Mouse (Mus musculus): ENCODE results near the gene Ppp3r1.
"Not testable (repeated sequence)": the region's sequence is repeated elsewhere in the genome, so short reads cannot be mapped to it uniquely, and the experiment has no call there.

Ppp3r1 gene

DNA sequence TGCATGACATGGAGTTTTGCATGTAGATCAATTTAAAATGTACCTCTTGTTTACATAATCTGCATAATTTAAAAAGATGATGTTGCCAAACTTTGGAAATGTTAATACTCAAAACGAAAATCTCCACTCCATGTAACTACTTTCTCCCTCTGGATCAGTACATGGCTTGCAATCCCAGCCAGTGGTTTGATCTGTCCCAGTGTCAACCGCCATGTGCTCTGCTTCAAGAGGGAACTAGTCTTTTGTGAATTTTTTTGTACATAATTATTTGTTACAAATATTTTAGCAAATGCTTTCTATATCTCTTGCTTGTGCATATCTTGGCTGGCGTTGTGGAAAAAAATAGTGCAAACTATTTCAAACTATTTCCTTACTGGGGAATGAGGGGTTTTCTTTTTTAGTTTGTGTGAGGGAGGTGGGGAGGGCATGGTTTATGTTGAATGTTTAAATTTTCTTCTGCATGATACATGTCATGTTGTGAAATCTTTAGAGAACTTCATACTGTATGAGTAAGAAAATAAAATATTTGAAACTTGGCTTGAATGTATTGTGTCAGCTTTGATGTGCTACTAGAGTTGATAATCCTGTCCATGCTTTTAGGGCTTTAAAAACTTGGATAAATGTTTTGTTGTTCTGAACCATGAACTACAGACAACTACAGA, 40.9 kb downstream of the Ppp3r1 start:
- DNase-seq (ENCODE audit: extremely low read depth, low read depth): no peak

- DNase-seq (ENCODE audit: extremely low read depth, low read depth): no peak
Observed at GRCm38 (mm10) chr11:17200936-17201335, 41.9 kb downstream of the Ppp3r1 start.

GRCm38 (mm10) chr11:17202481-17202880, 43.4 kb downstream of the Ppp3r1 start:
- DNase-seq (ENCODE audit: extremely low read depth, low read depth): no peak

GRCm38 (mm10) chr11:17211258-17212140, 52.4 kb downstream of the Ppp3r1 start, which contains the start of gene Pno1:
Gene Pno1 (minus strand): TSS chr11:17211568.
- peak; percentile 95 for DNase-seq (ENCODE audit: extremely low read depth, low read depth)

DNA sequence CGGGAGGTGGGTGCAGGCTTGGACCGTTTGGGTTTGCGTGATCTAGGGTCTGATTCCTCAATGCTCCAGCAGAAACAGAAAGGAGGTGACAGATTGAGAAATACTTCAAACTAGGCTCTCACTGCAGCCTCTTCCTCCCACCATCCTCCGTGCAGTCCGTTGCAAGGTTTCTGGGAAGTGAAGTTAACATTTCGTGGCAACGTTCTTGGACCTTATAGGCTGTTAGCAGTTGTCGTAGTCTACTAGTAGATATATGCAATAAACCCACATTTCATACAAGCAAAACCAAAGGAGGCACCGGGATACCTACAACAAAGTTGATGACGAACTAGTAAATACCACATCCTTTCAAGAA, 53.1 kb downstream of the Ppp3r1 start:
- peak; percentile 63 for DNase-seq (ENCODE audit: extremely low read depth, low read depth)

DNA sequence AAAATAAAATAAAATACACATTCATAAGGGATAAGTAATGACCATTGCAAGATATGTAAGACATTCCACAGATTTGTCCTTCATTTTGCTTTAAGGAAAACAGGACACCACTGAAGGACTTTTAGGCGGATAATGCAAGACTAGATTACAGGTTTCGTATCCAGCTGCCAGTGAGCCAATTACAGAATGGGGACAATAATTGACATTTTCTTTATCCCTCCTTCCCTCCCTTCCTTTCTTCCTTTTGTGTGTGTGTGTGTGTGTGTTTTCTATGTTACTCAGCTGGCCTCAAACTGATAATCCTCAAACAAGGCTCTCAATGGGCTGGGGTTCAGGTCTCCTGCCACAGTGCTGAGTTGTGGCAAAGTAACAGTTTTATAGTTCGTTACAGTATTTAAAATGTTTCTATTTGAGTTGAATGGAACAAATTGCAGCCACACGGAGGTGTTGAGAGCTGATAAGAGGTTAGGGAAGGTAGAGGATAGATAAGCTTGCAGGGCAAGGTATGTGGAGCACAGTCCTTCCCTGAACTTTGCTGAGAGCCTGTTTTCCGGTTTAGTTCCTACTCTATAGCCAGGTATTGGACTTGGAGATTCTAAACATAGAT, 53.9 kb downstream of the Ppp3r1 start:
- peak; percentile 33 for DNase-seq (ENCODE audit: extremely low read depth, low read depth)

GRCm38 (mm10) chr11:17215475-17215874, 56.4 kb downstream of the Ppp3r1 start:
- no peak for DNase-seq (ENCODE audit: extremely low read depth, low read depth)

- DNase-seq (ENCODE audit: extremely low read depth, low read depth): no peak
Observed at GRCm38 (mm10) chr11:17221126-17221525, 62.1 kb downstream of the Ppp3r1 start.

GRCm38 (mm10) chr11:17232792-17233191, 73.7 kb downstream of the Ppp3r1 start:
- no peak for DNase-seq (ENCODE audit: extremely low read depth, low read depth)

GRCm38 (mm10) chr11:17236449-17237037, 77.5 kb downstream of the Ppp3r1 start:
- peak; percentile 60 for DNase-seq (ENCODE audit: extremely low read depth, low read depth)

- DNase-seq (ENCODE audit: extremely low read depth, low read depth): not testable (repeated sequence)
Observed at GRCm38 (mm10) chr11:17238598-17238997, 79.5 kb downstream of the Ppp3r1 start.

GRCm38 (mm10) chr11:17248715-17249114, 89.7 kb downstream of the Ppp3r1 start:
- DNase-seq (ENCODE audit: extremely low read depth, low read depth): no peak
